Mouse (Mus musculus): ENCODE measurements at regions not wholly inside any gene's neighbourhood (a gene's known extent, or its start where the extent isn't known, plus 50 kb on each side); places are given as distances from the start of the nearest gene placed in this dataset.

DNA sequence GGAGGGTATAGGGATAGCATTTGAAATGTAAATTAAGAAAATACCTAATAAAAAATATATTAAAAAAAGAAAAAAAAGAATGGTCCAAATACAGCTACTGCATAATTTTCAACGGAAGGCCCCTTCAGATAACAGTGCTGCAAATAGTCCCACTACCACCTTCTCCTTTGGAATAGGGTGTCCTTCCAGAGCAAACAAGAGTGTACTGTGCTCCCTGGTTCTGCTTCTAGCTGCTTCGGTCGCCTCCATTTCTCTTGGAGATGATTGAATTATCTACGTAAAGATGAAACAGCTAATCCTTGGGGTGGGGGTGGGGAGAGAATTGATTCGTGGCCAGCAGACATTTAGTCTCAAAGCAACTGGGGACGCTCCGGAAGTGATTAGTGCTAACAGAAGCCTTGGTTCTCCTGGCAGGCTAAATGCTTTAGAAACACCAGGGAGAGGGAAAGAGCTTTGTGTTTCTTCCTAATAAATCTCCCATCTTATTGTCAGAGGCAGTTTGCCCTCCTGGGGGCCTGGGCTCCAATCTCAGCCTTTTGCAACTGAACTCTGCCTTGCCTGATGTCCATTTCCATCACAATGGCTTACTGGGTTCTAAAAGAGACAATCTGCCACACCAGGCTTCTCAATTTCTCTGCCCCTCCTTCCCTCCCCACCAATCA lies 184.5 kb upstream of the Tbl1xr1 start:
- 47% methylated on average over 7 of the region's 7 CpGs for WGBS (ENCODE audit: insufficient replicate concordance)
- H3K4me3 ChIP-seq (ENCODE audit: low read depth, low read length): no peak overlapping the region
- H3K9ac ChIP-seq (ENCODE audit: low read depth, low read length): no peak overlapping the region
- no peaks in the 10 kb centered on the region for H3K4me1 ChIP-seq (ENCODE audit: control insufficient read depth, low read depth, low read length)
- H3K4me2 ChIP-seq (ENCODE audit: low read depth, low read length): no peak overlapping the region
- H3K27me3 ChIP-seq (ENCODE audit: control insufficient read depth, insufficient read depth, low read depth, low read length): no peaks in the 10 kb centered on the region
- H3K36me3 ChIP-seq (ENCODE audit: control insufficient read depth, insufficient read depth): no peaks in the 10 kb centered on the region
- no peaks in the 10 kb centered on the region for H3K9me3 ChIP-seq (replicated peaks; ENCODE audit: control insufficient read depth, low read length)
- no peak for ATAC-seq (ENCODE audit: low read depth)
- H3K27ac ChIP-seq (ENCODE audit: low read length): no peak overlapping the region

DNA sequence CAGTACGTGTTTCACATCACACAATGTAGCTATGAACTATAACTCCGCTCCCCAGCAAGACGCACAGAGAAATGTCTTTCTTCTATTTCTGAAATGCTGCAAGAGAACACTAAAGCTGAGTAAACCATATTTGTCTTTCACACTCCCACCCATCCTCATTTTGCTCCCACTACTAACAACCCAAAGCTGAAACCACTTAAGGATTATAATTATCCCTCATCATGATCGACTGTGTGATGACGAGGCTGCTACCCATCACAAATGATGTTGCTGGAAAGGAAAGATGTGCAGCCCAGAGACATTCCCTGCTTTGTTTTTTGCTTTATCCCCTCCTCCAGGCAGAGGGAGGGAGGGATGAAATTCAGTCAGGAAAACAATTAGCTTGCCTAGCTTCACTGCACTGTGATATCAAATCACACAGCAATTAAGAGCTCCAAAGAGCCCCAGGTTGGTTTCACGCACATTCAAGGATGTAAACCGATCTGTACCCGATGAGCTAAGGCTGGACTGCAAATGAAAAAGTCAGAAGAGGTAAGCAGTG lies 183.5 kb upstream of the Tbl1xr1 start:
- WGBS (ENCODE audit: insufficient replicate concordance): 70% methylated on average over 8 of the region's 8 CpGs
- Histone ChIP-seq H3K4me2 (ENCODE audit: low read depth, low read length) (no peak overlapping the region), H3K27ac (ENCODE audit: low read length) (no peak overlapping the region), H3K4me3 (ENCODE audit: low read depth, low read length) (no peak overlapping the region), H3K36me3 (ENCODE audit: control insufficient read depth, insufficient read depth) (no peaks in the 10 kb centered on the region), H3K27me3 (ENCODE audit: control insufficient read depth, insufficient read depth, low read depth, low read length) (no peaks in the 10 kb centered on the region), H3K9me3 (replicated peaks; ENCODE audit: control insufficient read depth, low read length) (no peaks in the 10 kb centered on the region), H3K4me1 (ENCODE audit: control insufficient read depth, low read depth, low read length) (no peaks in the 10 kb centered on the region), H3K9ac (ENCODE audit: low read depth, low read length) (no peak overlapping the region)
- no peak for ATAC-seq (ENCODE audit: low read depth)

DNA sequence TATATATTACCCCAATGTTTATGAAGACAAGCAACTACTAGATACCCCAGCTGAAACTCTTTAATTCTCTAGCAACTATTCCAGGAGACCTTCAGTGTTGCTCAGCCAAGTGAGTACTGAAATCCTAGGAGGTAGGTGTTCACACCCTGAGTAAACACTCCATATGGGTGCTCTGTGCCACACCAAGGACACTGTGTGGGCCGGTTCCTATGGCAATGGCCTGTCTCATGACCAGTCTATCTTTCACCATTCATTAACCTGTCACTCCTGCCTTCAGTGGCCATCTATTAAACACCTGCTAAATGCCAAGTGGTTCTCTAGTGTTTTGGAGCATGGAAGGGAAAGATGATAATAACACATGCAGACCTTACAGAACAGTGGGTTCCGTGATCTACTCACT lies 180.9 kb upstream of the Tbl1xr1 start:
- WGBS (ENCODE audit: insufficient replicate concordance): 63% methylated on average over 2 of the region's 2 CpGs
- Histone ChIP-seq H3K27ac (ENCODE audit: low read length) (no peak overlapping the region), H3K4me1 (ENCODE audit: control insufficient read depth, low read depth, low read length) (no peaks in the 10 kb centered on the region), H3K4me3 (ENCODE audit: low read depth, low read length) (no peak overlapping the region), H3K36me3 (ENCODE audit: control insufficient read depth, insufficient read depth) (no peaks in the 10 kb centered on the region), H3K27me3 (ENCODE audit: control insufficient read depth, insufficient read depth, low read depth, low read length) (no peaks in the 10 kb centered on the region), H3K9me3 (replicated peaks; ENCODE audit: control insufficient read depth, low read length) (no peaks in the 10 kb centered on the region), H3K4me2 (ENCODE audit: low read depth, low read length) (no peak overlapping the region), H3K9ac (ENCODE audit: low read depth, low read length) (no peak overlapping the region)
- ATAC-seq (ENCODE audit: low read depth): peak; percentile 67

DNA sequence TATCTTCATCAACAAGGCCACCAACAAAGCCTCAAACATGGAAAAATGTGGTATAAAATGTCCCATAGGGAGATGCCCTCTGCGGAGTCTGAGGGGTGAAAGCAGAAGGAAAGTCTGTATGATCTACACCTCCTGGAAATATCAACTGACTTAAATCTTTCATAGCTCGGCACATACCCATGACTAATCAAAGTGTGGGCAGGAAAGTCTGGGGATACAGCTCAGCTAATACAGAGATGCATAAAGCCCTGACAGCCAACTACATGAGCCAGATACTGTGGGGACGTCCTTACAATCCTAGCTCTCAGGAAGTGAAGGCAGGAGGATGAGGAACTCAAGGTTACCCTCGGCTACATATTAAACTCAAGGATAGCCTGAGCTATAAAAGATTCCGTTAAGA lies 178.2 kb upstream of the Tbl1xr1 start:
- Histone ChIP-seq H3K4me2 (ENCODE audit: low read depth, low read length) (no peak overlapping the region), H3K27ac (ENCODE audit: low read length) (no peak overlapping the region), H3K4me3 (ENCODE audit: low read depth, low read length) (no peak overlapping the region), H3K9me3 (replicated peaks; ENCODE audit: control insufficient read depth, low read length) (no peaks in the 10 kb centered on the region), H3K4me1 (ENCODE audit: control insufficient read depth, low read depth, low read length) (no peaks in the 10 kb centered on the region), H3K36me3 (ENCODE audit: control insufficient read depth, insufficient read depth) (no peaks in the 10 kb centered on the region), H3K9ac (ENCODE audit: low read depth, low read length) (no peak overlapping the region), H3K27me3 (ENCODE audit: control insufficient read depth, insufficient read depth, low read depth, low read length) (no peaks in the 10 kb centered on the region)
- no peak for ATAC-seq (ENCODE audit: low read depth)
- WGBS (ENCODE audit: insufficient replicate concordance): 54% methylated on average over 5 of the region's 5 CpGs

DNA sequence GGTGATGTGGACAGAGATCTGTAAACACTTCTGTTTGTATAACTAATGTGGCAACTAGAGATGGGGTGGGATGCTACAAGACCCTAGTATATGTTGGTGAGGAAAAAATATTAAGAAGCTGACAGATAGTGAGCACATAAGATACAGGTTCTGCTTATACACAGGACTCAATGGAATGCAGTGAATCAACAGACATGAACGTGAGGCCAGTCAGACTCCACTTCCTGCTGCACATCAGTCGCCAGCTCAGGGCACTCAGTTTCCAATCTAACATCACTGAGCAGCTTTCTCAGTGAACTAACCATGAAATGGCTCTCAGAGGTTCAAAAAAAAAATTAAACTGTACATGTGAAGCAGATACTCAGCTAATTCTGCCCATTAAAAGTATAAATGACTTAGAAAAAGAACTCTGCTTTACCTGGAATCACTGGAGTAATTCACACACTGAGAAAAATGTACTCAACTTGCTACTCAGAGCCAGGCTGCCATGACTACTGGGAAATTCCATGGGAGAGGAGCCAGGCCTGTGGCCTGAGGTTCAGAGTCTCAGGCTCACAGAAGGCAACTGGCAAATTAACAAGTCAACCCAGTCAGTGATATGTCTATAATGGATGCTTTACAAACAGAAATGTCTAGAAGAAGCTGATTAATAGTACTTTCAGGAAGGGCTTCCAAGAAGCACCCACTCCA lies 170.9 kb upstream of the Tbl1xr1 start:
- H3K9me3 ChIP-seq (replicated peaks; ENCODE audit: control insufficient read depth, low read length): no peaks in the 10 kb centered on the region
- no peak for ATAC-seq (ENCODE audit: low read depth)
- 12% methylated on average over 2 of the region's 2 CpGs for WGBS (ENCODE audit: insufficient replicate concordance)

DNA sequence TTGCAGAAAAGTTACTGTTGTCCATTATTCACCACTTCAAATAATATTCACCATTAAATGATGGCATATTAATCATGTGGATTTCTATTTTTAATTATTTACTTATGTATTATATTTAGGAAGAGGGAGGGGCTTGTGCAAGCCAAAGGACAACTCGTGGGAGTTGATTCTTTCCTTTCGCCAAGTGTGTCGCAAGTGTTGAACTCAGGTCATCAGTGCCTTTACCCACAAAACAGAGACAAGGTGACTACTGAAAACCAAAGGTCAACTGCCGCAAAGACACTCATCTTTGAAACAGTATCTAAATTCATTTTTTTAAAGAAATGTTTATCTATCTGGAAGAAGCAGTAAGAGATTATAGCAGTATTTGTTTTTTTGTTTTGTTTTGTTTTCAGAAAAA lies 167.6 kb upstream of the Tbl1xr1 start:
- Histone ChIP-seq H3K9ac (ENCODE audit: low read depth, low read length) (no peak overlapping the region), H3K4me3 (ENCODE audit: low read depth, low read length) (no peak overlapping the region), H3K9me3 (replicated peaks; ENCODE audit: control insufficient read depth, low read length) (no peaks in the 10 kb centered on the region), H3K4me1 (ENCODE audit: control insufficient read depth, low read depth, low read length) (no peaks in the 10 kb centered on the region), H3K4me2 (ENCODE audit: low read depth, low read length) (no peak overlapping the region), H3K36me3 (ENCODE audit: control insufficient read depth, insufficient read depth) (no peaks in the 10 kb centered on the region), H3K27me3 (ENCODE audit: control insufficient read depth, insufficient read depth, low read depth, low read length) (no peaks in the 10 kb centered on the region), H3K27ac (ENCODE audit: low read length) (no peak overlapping the region)
- 68% methylated on average over 4 of the region's 4 CpGs for WGBS (ENCODE audit: insufficient replicate concordance)
- ATAC-seq (ENCODE audit: low read depth): no peak

More for the DNA sequence above, 170.9 kb upstream of the Tbl1xr1 start:
- H3K4me3 ChIP-seq (ENCODE audit: low read depth, low read length): no peak overlapping the region
- no peaks in the 10 kb centered on the region for H3K4me1 ChIP-seq (ENCODE audit: control insufficient read depth, low read depth, low read length)
- H3K27me3 ChIP-seq (ENCODE audit: control insufficient read depth, insufficient read depth, low read depth, low read length): no peaks in the 10 kb centered on the region
- no peaks in the 10 kb centered on the region for H3K36me3 ChIP-seq (ENCODE audit: control insufficient read depth, insufficient read depth)
- H3K27ac ChIP-seq (ENCODE audit: low read length): no peak overlapping the region
- no peak overlapping the region for H3K4me2 ChIP-seq (ENCODE audit: low read depth, low read length)
- H3K9ac ChIP-seq (ENCODE audit: low read depth, low read length): no peak overlapping the region

DNA sequence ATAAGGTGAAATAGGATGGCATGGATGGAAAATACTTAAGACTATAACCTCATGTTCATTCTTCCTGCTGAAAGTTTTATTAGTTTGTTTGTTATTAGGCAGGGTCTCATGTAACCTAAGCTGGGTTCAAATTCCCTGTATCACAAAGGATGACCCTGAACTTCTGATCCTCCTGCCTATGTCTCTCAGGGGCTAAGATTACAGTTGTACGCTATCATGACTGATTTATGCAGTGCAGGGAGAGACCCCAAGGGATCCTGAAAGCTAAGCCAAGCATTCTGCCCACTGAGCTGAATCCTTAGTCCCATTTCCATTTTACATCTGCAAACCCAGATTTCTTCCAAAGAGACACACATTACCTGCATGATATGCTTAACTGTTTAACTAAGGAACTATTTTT lies 166.4 kb upstream of the Tbl1xr1 start:
- 81% methylated on average over 1 of the region's 1 CpGs for WGBS (ENCODE audit: insufficient replicate concordance)

DNA sequence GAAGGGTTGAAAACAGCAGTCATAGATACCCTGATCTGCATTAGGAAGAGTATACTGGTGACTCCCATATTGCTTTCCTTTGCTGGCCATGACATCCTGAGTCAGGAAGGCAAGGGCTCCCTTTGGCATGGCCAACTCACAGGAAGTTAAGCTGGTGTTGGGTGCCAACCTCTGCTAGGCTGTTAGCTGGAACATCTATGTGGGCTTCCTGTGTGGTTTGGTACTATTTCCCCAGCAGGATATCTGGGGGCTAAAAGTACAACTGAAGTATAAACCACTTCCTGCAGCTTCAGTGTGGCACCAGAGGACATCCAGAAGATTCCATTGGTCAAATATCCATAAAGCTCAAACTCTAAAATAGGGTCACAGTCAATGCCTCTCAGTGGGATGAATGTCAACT lies 165.4 kb upstream of the Tbl1xr1 start:
- no peaks in the 10 kb centered on the region for H3K9me3 ChIP-seq (replicated peaks; ENCODE audit: control insufficient read depth, low read length)
- no peaks in the 10 kb centered on the region for H3K27me3 ChIP-seq (ENCODE audit: control insufficient read depth, insufficient read depth, low read depth, low read length)
- H3K27ac ChIP-seq (ENCODE audit: low read length): no peak overlapping the region
- H3K4me2 ChIP-seq (ENCODE audit: low read depth, low read length): no peak overlapping the region
- H3K4me1 ChIP-seq (ENCODE audit: control insufficient read depth, low read depth, low read length): no peaks in the 10 kb centered on the region
- H3K9ac ChIP-seq (ENCODE audit: low read depth, low read length): no peak overlapping the region
- no peaks in the 10 kb centered on the region for H3K36me3 ChIP-seq (ENCODE audit: control insufficient read depth, insufficient read depth)
- no peak for ATAC-seq (ENCODE audit: low read depth)
- no peak overlapping the region for H3K4me3 ChIP-seq (ENCODE audit: low read depth, low read length)

More for the DNA sequence above, 166.4 kb upstream of the Tbl1xr1 start:
- Histone ChIP-seq H3K9ac (ENCODE audit: low read depth, low read length) (no peak overlapping the region), H3K4me2 (ENCODE audit: low read depth, low read length) (no peak overlapping the region), H3K4me3 (ENCODE audit: low read depth, low read length) (no peak overlapping the region), H3K9me3 (replicated peaks; ENCODE audit: control insufficient read depth, low read length) (no peaks in the 10 kb centered on the region), H3K27me3 (ENCODE audit: control insufficient read depth, insufficient read depth, low read depth, low read length) (no peaks in the 10 kb centered on the region), H3K27ac (ENCODE audit: low read length) (no peak overlapping the region), H3K36me3 (ENCODE audit: control insufficient read depth, insufficient read depth) (no peaks in the 10 kb centered on the region), H3K4me1 (ENCODE audit: control insufficient read depth, low read depth, low read length) (no peaks in the 10 kb centered on the region)
- ATAC-seq (ENCODE audit: low read depth): no peak

DNA sequence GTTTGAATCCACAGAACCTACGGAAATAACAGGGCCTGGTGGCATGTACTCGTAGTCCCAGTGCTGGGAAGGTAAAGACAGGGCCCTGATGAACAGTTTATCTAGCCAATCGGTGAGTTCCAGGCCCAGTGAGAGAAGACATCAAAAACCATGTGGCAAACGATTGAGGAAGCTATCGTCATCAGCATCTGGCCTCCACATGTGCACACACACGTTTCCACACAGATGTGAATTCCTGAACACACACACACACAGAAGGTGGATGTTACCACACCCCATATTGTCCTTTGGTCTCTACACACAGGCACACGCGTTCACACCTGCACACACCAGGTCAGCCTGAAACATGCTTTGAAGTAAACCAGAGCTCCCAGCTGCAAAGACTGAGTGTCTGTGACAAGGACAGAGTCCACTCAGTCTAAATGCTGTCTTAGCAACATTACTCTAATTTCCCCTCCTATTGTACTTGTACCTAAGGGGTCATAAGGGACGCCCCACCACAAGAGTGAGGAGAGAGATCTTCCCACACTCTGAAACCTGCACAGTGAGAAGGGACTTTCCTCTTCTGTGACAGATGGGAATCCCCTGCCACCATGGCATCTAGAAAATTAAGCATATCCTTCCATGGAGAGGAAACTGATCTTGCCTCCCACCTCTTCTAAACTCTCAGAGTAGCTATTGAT lies 159.1 kb upstream of the Tbl1xr1 start:
- no peaks in the 10 kb centered on the region for H3K27me3 ChIP-seq (ENCODE audit: control insufficient read depth, insufficient read depth, low read depth, low read length)
- no peak for ATAC-seq (ENCODE audit: low read depth)

More for the DNA sequence above, 159.1 kb upstream of the Tbl1xr1 start:
- H3K9me3 ChIP-seq (replicated peaks; ENCODE audit: control insufficient read depth, low read length): no peaks in the 10 kb centered on the region
- WGBS (ENCODE audit: insufficient replicate concordance): 63% methylated on average over 9 of the region's 9 CpGs
- H3K27ac ChIP-seq (ENCODE audit: low read length): no peak overlapping the region
- no peak overlapping the region for H3K9ac ChIP-seq (ENCODE audit: low read depth, low read length)
- H3K4me1 ChIP-seq (ENCODE audit: control insufficient read depth, low read depth, low read length): no peaks in the 10 kb centered on the region
- H3K4me2 ChIP-seq (ENCODE audit: low read depth, low read length): no peak overlapping the region
- H3K4me3 ChIP-seq (ENCODE audit: low read depth, low read length): no peak overlapping the region
- H3K36me3 ChIP-seq (ENCODE audit: control insufficient read depth, insufficient read depth): no peaks in the 10 kb centered on the region

Measured in liver, embryonic 16.5 days (tissue).